ENCODE assay signal across 16 mouse cellular contexts in genomic region chr16:38467917-38468705, GRCm38 (mm10). TPM values are rescaled to one million over a fixed set of nuclear protein-coding genes. Genes with fewer than 3 reads are reported as not detected.
DNase-seq lines count a peak whose midpoint lies in the region; ATAC-seq and TF ChIP-seq lines count a peak whose summit lies in the region.
"Had no signal": no experiment of that assay in that cellular context is flagged by ENCODE, and none has a peak within 500 bp of the region (broad histone marks: within the 10 kb centered on the region; RNA-seq: fewer than 3 reads in every experiment).

No protein-coding gene starts in this region.

- intact Hi-C loops in left cerebral cortex, postnatal 4 days (cut with DNase I) = no loop called here

- H3K27me3 ChIP-seq in midbrain, embryonic 11.5 days (ENCODE audit: control insufficient read depth, insufficient read depth, low read length) = no peaks in the 10 kb centered on the region
- no peaks in the 10 kb centered on the region for H3K27me3 ChIP-seq in midbrain, postnatal 0 days (ENCODE audit: insufficient read depth, low read length)
- H3K27me3 ChIP-seq in intestine, embryonic 15.5 days (replicated peaks) = no peaks in the 10 kb centered on the region
- H3K27me3 ChIP-seq: hindbrain, embryonic 13.5 days; liver, embryonic 15.5 days; midbrain, embryonic 12.5 days had no signal

- no peaks in the 10 kb centered on the region for H3K4me1 ChIP-seq in midbrain, embryonic 11.5 days (ENCODE audit: control insufficient read depth, insufficient read depth, low read length)
- no peaks in the 10 kb centered on the region for H3K4me1 ChIP-seq in midbrain, postnatal 0 days (ENCODE audit: insufficient read depth, low read length)
- 0 out of 2 replicates have a peak, but pooled peaks cover 2% of the 10 kb centered on the region for H3K4me1 ChIP-seq in intestine, embryonic 15.5 days (replicated peaks)
- H3K4me1 ChIP-seq: hindbrain, embryonic 13.5 days; midbrain, embryonic 12.5 days had no signal

- H3K9me3 ChIP-seq in midbrain, embryonic 11.5 days (ENCODE audit: control insufficient read depth, low read length) = no peaks in the 10 kb centered on the region
- no peaks in the 10 kb centered on the region for H3K9me3 ChIP-seq in midbrain, postnatal 0 days (ENCODE audit: low read length)
- no peaks in the 10 kb centered on the region for H3K9me3 ChIP-seq in intestine, embryonic 15.5 days
- H3K9me3 ChIP-seq: hindbrain, embryonic 13.5 days; liver, embryonic 15.5 days; midbrain, embryonic 12.5 days had no signal

- no peak for TF ChIP-seq CTCF in midbrain, postnatal 0 days (IDR thresholded peaks at IDR 0.05)

- no peak overlapping the region for H3K27ac ChIP-seq in midbrain, embryonic 11.5 days (ENCODE audit: low read depth, low read length)
- no peak overlapping the region for H3K27ac ChIP-seq in midbrain, postnatal 0 days (ENCODE audit: low read depth, low read length)
- peak overlapping the region; percentile 27; the same call in 1 of the 2 replicates for H3K27ac ChIP-seq in intestine, embryonic 15.5 days
- H3K27ac ChIP-seq: hindbrain, embryonic 13.5 days; liver, embryonic 15.5 days; midbrain, embryonic 12.5 days had no signal

- H3K9ac ChIP-seq in midbrain, embryonic 11.5 days (ENCODE audit: low read length) = no peak overlapping the region
- no peak overlapping the region for H3K9ac ChIP-seq in midbrain, postnatal 0 days (replicated peaks; ENCODE audit: low read length, poor library complexity, severe bottlenecking)
- H3K9ac ChIP-seq in intestine, embryonic 15.5 days = no peak overlapping the region
- H3K9ac ChIP-seq: hindbrain, embryonic 13.5 days; liver, embryonic 15.5 days; midbrain, embryonic 12.5 days had no signal

- DNase-seq in adrenal gland, adult (ENCODE audit: inconsistent age in 2 of 2, low spot score in 1 of 2) = peak; percentile 83 to 89
- DNase-seq in adrenal gland, postnatal 4 days (ENCODE audit: low spot score in 2 of 2) = no peak
- peak; percentile 44 for DNase-seq in midbrain, embryonic 11.5 days (ENCODE audit: low spot score, missing footprints)
- DNase-seq in midbrain, postnatal 0 days (ENCODE audit: low spot score) = no peak
- DNase-seq in c-Kit-positive CD71-positive TER-119-positive erythroid progenitor cells, embryonic 14.5 days (ENCODE audit: low spot score) = no peak
- no peak for DNase-seq in left cerebral cortex, postnatal 4 days
- DNase-seq: cerebellum, postnatal 10 days; layer of hippocampus, postnatal 36 days; lung, postnatal 10 days; thymus, postnatal 36 days had no signal

- 83% methylated on average over 8 of the region's 8 CpGs for WGBS in midbrain, embryonic 11.5 days
- 79% methylated on average over 8 of the region's 8 CpGs for WGBS in midbrain, postnatal 0 days
- WGBS in intestine, embryonic 15.5 days = 61% methylated on average over 8 of the region's 8 CpGs

- no peak for ATAC-seq in midbrain, embryonic 11.5 days (ENCODE audit: low FRiP score)
- no peak for ATAC-seq in midbrain, postnatal 0 days (ENCODE audit: low FRiP score)
- peak; percentile 82 for ATAC-seq in intestine, embryonic 15.5 days
- 0 out of 2 replicates have a peak, but pooled peaks have one; percentile 31 for ATAC-seq in megakaryocyte-erythroid progenitor cell, adult 5-6 weeks (replicated peaks; ENCODE audit: low FRiP score, low TSS enrichment, poor library complexity, severe bottlenecking)
- ATAC-seq: forebrain, embryonic 16.5 days had no signal

- no peak overlapping the region for H3K4me3 ChIP-seq in midbrain, embryonic 11.5 days (ENCODE audit: low read depth, low read length)
- H3K4me3 ChIP-seq in midbrain, postnatal 0 days (ENCODE audit: low read depth, low read length) = no peak overlapping the region
- no peak overlapping the region for H3K4me3 ChIP-seq in intestine, embryonic 15.5 days (replicated peaks)
- H3K4me3 ChIP-seq: hindbrain, embryonic 13.5 days; liver, embryonic 15.5 days; midbrain, embryonic 12.5 days had no signal

- H3K36me3 ChIP-seq in midbrain, embryonic 11.5 days (ENCODE audit: control insufficient read depth, insufficient read depth, low read length) = no peaks in the 10 kb centered on the region
- no peaks in the 10 kb centered on the region for H3K36me3 ChIP-seq in midbrain, postnatal 0 days (ENCODE audit: insufficient read depth, low read length)
- no peaks in the 10 kb centered on the region for H3K36me3 ChIP-seq in intestine, embryonic 15.5 days
- H3K36me3 ChIP-seq: hindbrain, embryonic 13.5 days; liver, embryonic 15.5 days; midbrain, embryonic 12.5 days had no signal

- no peak overlapping the region for H3K4me2 ChIP-seq in midbrain, embryonic 11.5 days
- no peak overlapping the region for H3K4me2 ChIP-seq in midbrain, postnatal 0 days (ENCODE audit: low read depth, low read length, poor library complexity, severe bottlenecking)
- no peak overlapping the region for H3K4me2 ChIP-seq in intestine, embryonic 15.5 days (replicated peaks)
- H3K4me2 ChIP-seq: hindbrain, embryonic 13.5 days; liver, embryonic 15.5 days; midbrain, embryonic 12.5 days had no signal

RNA-seq across cellular contexts. Expression of gene Cd80, which starts 12.8 kb away (rescaled TPM):
- total RNA-seq in adrenal gland, postnatal 4 days (2021) = under 1 TPM; 0.73 to 0.95 TPM
- polyA plus RNA-seq in midbrain, embryonic 11.5 days (2014; fragmentation: Nextera tagmentation; extraction: Ambion mirVana) = 0.42 and 0.65 TPM in 2 replicates
- 0.33 TPM in 1 of 2 replicates, not detected in the other for total RNA-seq in midbrain, postnatal 0 days (2014; rRNA removed)
- 0.33 and 0.39 TPM in 2 replicates for polyA plus RNA-seq in midbrain, postnatal 0 days (2015; fragmentation: Nextera tagmentation; extraction: Ambion mirVana)
- polyA plus RNA-seq in intestine, embryonic 15.5 days (2015; fragmentation: Nextera tagmentation; extraction: Ambion mirVana) = 0.18 and 0.21 TPM in 2 replicates
- total RNA-seq in megakaryocyte-erythroid progenitor cell, adult 5-6 weeks (2014; fragmentation: Nextera tagmentation) = not detected in 2 replicates
- not detected in 2 replicates for total RNA-seq in megakaryocyte-erythroid progenitor cell, adult 5-6 weeks (2017)
- under 1 TPM; 0.36 to 0.50 TPM for total RNA-seq in left cerebral cortex, postnatal 4 days (2021)

RNA-seq across cellular contexts. Expression of gene Adprh, which starts 15.6 kb away (rescaled TPM):
- 10 to 100 TPM; 54.7 to 55.4 TPM for total RNA-seq in adrenal gland, postnatal 4 days (2021)
- 122 and 134 TPM in 2 replicates for polyA plus RNA-seq in midbrain, embryonic 11.5 days (2014; fragmentation: Nextera tagmentation; extraction: Ambion mirVana)
- total RNA-seq in midbrain, postnatal 0 days (2014; rRNA removed) = 50.4 and 54.8 TPM in 2 replicates
- 147 and 148 TPM in 2 replicates for polyA plus RNA-seq in midbrain, postnatal 0 days (2015; fragmentation: Nextera tagmentation; extraction: Ambion mirVana)
- polyA plus RNA-seq in intestine, embryonic 15.5 days (2015; fragmentation: Nextera tagmentation; extraction: Ambion mirVana) = 83.4 and 84.7 TPM in 2 replicates
- total RNA-seq in megakaryocyte-erythroid progenitor cell, adult 5-6 weeks (2014; fragmentation: Nextera tagmentation) = 27.4 and 31.6 TPM in 2 replicates
- 8.6 TPM in 2 replicates for total RNA-seq in megakaryocyte-erythroid progenitor cell, adult 5-6 weeks (2017)
- total RNA-seq in left cerebral cortex, postnatal 4 days (2021) = 10 to 100 TPM; 61.2 to 62.2 TPM

RNA-seq across cellular contexts. Expression of gene Pla1a, which starts 35.2 kb away (rescaled TPM):
- 10 to 100 TPM; 27.9 to 28.6 TPM for total RNA-seq in adrenal gland, postnatal 4 days (2021)
- polyA plus RNA-seq in midbrain, embryonic 11.5 days (2014; fragmentation: Nextera tagmentation; extraction: Ambion mirVana) = 0.23 and 0.59 TPM in 2 replicates
- 1.4 and 1.5 TPM in 2 replicates for total RNA-seq in midbrain, postnatal 0 days (2014; rRNA removed)
- polyA plus RNA-seq in midbrain, postnatal 0 days (2015; fragmentation: Nextera tagmentation; extraction: Ambion mirVana) = 0.97 and 1.6 TPM in 2 replicates
- polyA plus RNA-seq in intestine, embryonic 15.5 days (2015; fragmentation: Nextera tagmentation; extraction: Ambion mirVana) = 1.3 and 1.7 TPM in 2 replicates
- total RNA-seq in megakaryocyte-erythroid progenitor cell, adult 5-6 weeks (2014; fragmentation: Nextera tagmentation) = not detected in 2 replicates
- not detected in 2 replicates for total RNA-seq in megakaryocyte-erythroid progenitor cell, adult 5-6 weeks (2017)
- total RNA-seq in left cerebral cortex, postnatal 4 days (2021) = under 1 TPM; 0.36 to 0.38 TPM

RNA-seq across cellular contexts. Expression of gene Timmdc1, which starts 54.4 kb away (rescaled TPM):
- 10 to 100 TPM; 26.4 to 32.2 TPM for total RNA-seq in adrenal gland, postnatal 4 days (2021)
- 27.6 and 29.2 TPM in 2 replicates for polyA plus RNA-seq in midbrain, embryonic 11.5 days (2014; fragmentation: Nextera tagmentation; extraction: Ambion mirVana)
- 29.4 and 33.1 TPM in 2 replicates for total RNA-seq in midbrain, postnatal 0 days (2014; rRNA removed)
- 25.8 and 26.3 TPM in 2 replicates for polyA plus RNA-seq in midbrain, postnatal 0 days (2015; fragmentation: Nextera tagmentation; extraction: Ambion mirVana)
- polyA plus RNA-seq in intestine, embryonic 15.5 days (2015; fragmentation: Nextera tagmentation; extraction: Ambion mirVana) = 25.6 and 26.6 TPM in 2 replicates
- total RNA-seq in megakaryocyte-erythroid progenitor cell, adult 5-6 weeks (2014; fragmentation: Nextera tagmentation) = 22.1 and 23.3 TPM in 2 replicates
- total RNA-seq in megakaryocyte-erythroid progenitor cell, adult 5-6 weeks (2017) = 32.0 and 33.0 TPM in 2 replicates
- 10 to 100 TPM; 28.8 to 29.5 TPM for total RNA-seq in left cerebral cortex, postnatal 4 days (2021)

Comparison
In these comparisons a context has a peak if more than half of its experiments do, and no peak if none do; other contexts are left out.
1. DNase-seq: peak in adrenal gland, adult (2 of 2) and midbrain, embryonic 11.5 days (single experiment); none in adrenal gland, postnatal 4 days (0 of 2), midbrain, postnatal 0 days (single experiment), c-Kit-positive CD71-positive TER-119-positive erythroid progenitor cells, embryonic 14.5 days (single experiment) and left cerebral cortex, postnatal 4 days (single experiment).
2. ATAC-seq: peak in intestine, embryonic 15.5 days (single experiment) and megakaryocyte-erythroid progenitor cell, adult 5-6 weeks (single experiment); none in midbrain, embryonic 11.5 days (single experiment) and midbrain, postnatal 0 days (single experiment).
3. RNA of gene Pla1a, which starts 35.2 kb away (total RNA-seq): 27.9 to 28.6 TPM in adrenal gland, postnatal 4 days; 1.4 to 1.5 TPM in midbrain, postnatal 0 days, 0.36 to 0.38 TPM in left cerebral cortex, postnatal 4 days and not detected in megakaryocyte-erythroid progenitor cell, adult 5-6 weeks; every median in the first group is over 10 times any median in the second.